Mouse (Mus musculus) myocyte (in vitro differentiated cells): Measurements from ENCODE around the gene Tmem203. TPM values are rescaled to one million over a fixed set of nuclear protein-coding genes. Genes with fewer than 3 reads are reported as not detected.
A peak's percentile ranks its signal among the peaks of the same experiment; 100 is the strongest.

Source experiments
- H3K27me3 ChIP-seq: one replicate; pipeline ENCODE4 v1.6.1; 2011; ENCODE audit not compliant: control insufficient read depth, insufficient read depth, insufficient read length
- H3K36me3 ChIP-seq: one replicate; pipeline ENCODE4 v1.6.1; 2011; ENCODE audit not compliant: control insufficient read depth, insufficient read depth
- H3K4me2 ChIP-seq: one replicate; pipeline ENCODE4 v1.6.1; 2011; ENCODE audit warnings: low read depth, control low read depth
- H3K4me3 ChIP-seq: one replicate; pipeline ENCODE4 v1.5.1; 2011; ENCODE audit warnings: mild to moderate bottlenecking, control low read depth, moderate library complexity
- H3K79me2 ChIP-seq: one replicate; pipeline ENCODE4 v1.6.1; 2011; ENCODE audit not compliant: control insufficient read depth, insufficient read depth
- H3ac ChIP-seq: one replicate; pipeline ENCODE4 v1.6.1; 2011; ENCODE audit not compliant: control insufficient read depth, insufficient read length
- CEBPB ChIP-seq: IDR thresholded peaks from 2 replicates; pipeline ENCODE4 v1.6.1; 2011; ENCODE audit warnings: mild to moderate bottlenecking, moderate library complexity; ENCODE audit not compliant: poor library complexity, insufficient read depth, severe bottlenecking
- E2F4 ChIP-seq: IDR thresholded peaks from one replicate; pipeline ENCODE4 v1.6.1; 2011; ENCODE audit warnings: mild to moderate bottlenecking, control low read depth, moderate library complexity; ENCODE audit not compliant: insufficient read depth
- MAX ChIP-seq: IDR thresholded peaks from one replicate; pipeline ENCODE4 v1.6.1; 2011; ENCODE audit warnings: low read depth, mild to moderate bottlenecking, control low read depth
- MYOD1 ChIP-seq, 3 experiments: IDR thresholded peaks; one replicate each; pipeline ENCODE4 v1.6.1; 2011; ENCODE audit warnings: control low read depth in 2 of 3, low read depth in 2 of 3, mild to moderate bottlenecking in 2 of 3, moderate library complexity in 1 of 3; ENCODE audit not compliant: insufficient read length in 2 of 3, control insufficient read depth in 1 of 3
- MYOG ChIP-seq, 3 experiments: IDR thresholded peaks; one replicate each; pipeline ENCODE4 v1.6.1; 2011; ENCODE audit warnings: control low read depth in 2 of 3, low read depth in 2 of 3, mild to moderate bottlenecking in 2 of 3; ENCODE audit not compliant: insufficient read length in 2 of 3, control insufficient read depth in 1 of 3, insufficient read depth in 1 of 3
- POLR2A ChIP-seq: IDR thresholded peaks from one replicate; pipeline ENCODE4 v1.6.1; 2011; ENCODE audit warnings: low read depth, mild to moderate bottlenecking, control low read depth, moderate library complexity; ENCODE audit not compliant: insufficient read length
- POLR2AphosphoS2 ChIP-seq: IDR thresholded peaks from one replicate; pipeline ENCODE4 v1.6.1; 2011; ENCODE audit warnings: low read depth, control low read depth; ENCODE audit not compliant: insufficient read length
- REST ChIP-seq: IDR thresholded peaks from one replicate; pipeline ENCODE4 v1.6.1; 2011; ENCODE audit warnings: mild to moderate bottlenecking, control low read depth, moderate library complexity; ENCODE audit not compliant: insufficient read depth, insufficient read length
- SRF ChIP-seq: IDR thresholded peaks from one replicate; pipeline ENCODE4 v1.6.1; 2011; ENCODE audit warnings: low read depth; ENCODE audit not compliant: control insufficient read depth, insufficient read length
- TCF12 ChIP-seq: IDR thresholded peaks from one replicate; pipeline ENCODE4 v1.6.1; 2011; ENCODE audit warnings: mild to moderate bottlenecking, control low read depth; ENCODE audit not compliant: poor library complexity, insufficient read depth, severe bottlenecking
- TCF3 ChIP-seq: IDR thresholded peaks from one replicate; pipeline ENCODE4 v1.6.1; 2011; ENCODE audit warnings: low read depth, control low read depth; ENCODE audit not compliant: insufficient read length
- USF1 ChIP-seq: IDR thresholded peaks from one replicate; pipeline ENCODE4 v1.6.1; 2011; ENCODE audit warnings: low read depth, mild to moderate bottlenecking, control low read depth, moderate library complexity
- polyA plus RNA-seq: library from polyadenylated mRNA; unstranded; fragments of >200 nt; fragmentation: generic; extraction: Trizol; gene quantifications from one replicate; pipeline ENCODE4 v1.2.1, GENCODE M21; 2012; ENCODE audit warnings: missing spikeins

Gene Tmem203
- polyA plus RNA-seq, 1 experiment = 47.2 TPM

- Histone ChIP-seq H3K27me3 (peaks cover 26% of the 10 kb centered on the region), H3K4me2 (peak overlapping the region; percentile 45), H3K36me3 (peaks cover 9% of the 10 kb centered on the region), H3K4me3 (no peak overlapping the region), H3ac (no peak overlapping the region), H3K79me2 (peaks cover 11% of the 10 kb centered on the region)
- TF ChIP-seq MAX (no peak), E2F4 (no peak), POLR2A (no peak), USF1 (no peak), MYOD1 (IDR thresholded peaks at IDR 0.05; ENCODE audit: control insufficient read depth in 1 of 3, insufficient read length in 2 of 3, low read depth in 2 of 3) (no peak), TCF12 (no peak), SRF (no peak), TCF3 (no peak), POLR2AphosphoS2 (no peak), CEBPB (no peak), MYOG (IDR thresholded peaks at IDR 0.05; ENCODE audit: control insufficient read depth in 1 of 3, insufficient read depth in 1 of 3, insufficient read length in 2 of 3, low read depth in 2 of 3) (no peak), REST (no peak)
These were observed 27.8 kb upstream of the Tmem203 start for GRCm38 (mm10) chr2:25227406-25227805.

- peaks cover 37% of the 10 kb centered on the region for H3K27me3 ChIP-seq
- peaks cover 6% of the 10 kb centered on the region for H3K79me2 ChIP-seq
- H3K36me3 ChIP-seq = peaks cover 3% of the 10 kb centered on the region
- peak; percentile 84 for TF ChIP-seq CEBPB
- TF ChIP-seq POLR2AphosphoS2 = no peak
- no peak for TF ChIP-seq USF1
- TF ChIP-seq TCF3 = no peak
- H3K4me2 ChIP-seq = peak overlapping the region; percentile 75
- H3K4me3 ChIP-seq = peak overlapping the region; percentile 6
- no peak overlapping the region for H3ac ChIP-seq
These were observed 26.8 kb upstream of the Tmem203 start for GRCm38 (mm10) chr2:25228431-25228889.

GRCm38 (mm10) chr2:25228995-25229530, 26.2 kb upstream of the Tmem203 start:
- Histone ChIP-seq H3K4me3 (peak overlapping the region; percentile 6), H3K4me2 (peak overlapping the region; percentile 75), H3ac (no peak overlapping the region), H3K36me3 (no peaks in the 10 kb centered on the region), H3K27me3 (peaks cover 43% of the 10 kb centered on the region), H3K79me2 (no peaks in the 10 kb centered on the region)
- TF ChIP-seq MYOG (IDR thresholded peaks at IDR 0.05; ENCODE audit: control insufficient read depth in 1 of 3, insufficient read depth in 1 of 3, insufficient read length in 2 of 3, low read depth in 2 of 3) (no peak), TCF12 (no peak), MAX (no peak), TCF3 (no peak), POLR2AphosphoS2 (no peak), E2F4 (no peak), MYOD1 (IDR thresholded peaks at IDR 0.05; ENCODE audit: control insufficient read depth in 1 of 3, insufficient read length in 2 of 3, low read depth in 2 of 3) (no peak)

- Histone ChIP-seq H3K36me3 (no peaks in the 10 kb centered on the region), H3K79me2 (no peaks in the 10 kb centered on the region), H3K27me3 (peaks cover 48% of the 10 kb centered on the region), H3K4me3 (no peak overlapping the region), H3K4me2 (no peak overlapping the region), H3ac (no peak overlapping the region)
- TF ChIP-seq MYOD1 (IDR thresholded peaks at IDR 0.05; ENCODE audit: control insufficient read depth in 1 of 3, insufficient read length in 2 of 3, low read depth in 2 of 3) (no peak), CEBPB (no peak), MYOG (IDR thresholded peaks at IDR 0.05; ENCODE audit: control insufficient read depth in 1 of 3, insufficient read depth in 1 of 3, insufficient read length in 2 of 3, low read depth in 2 of 3) (no peak), USF1 (no peak), POLR2A (no peak), REST (no peak), TCF12 (no peak), SRF (no peak), MAX (no peak), POLR2AphosphoS2 (no peak), TCF3 (no peak), E2F4 (no peak)
These were observed 25.7 kb upstream of the Tmem203 start for GRCm38 (mm10) chr2:25229582-25229981.

- H3ac ChIP-seq = no peak overlapping the region
- H3K4me3 ChIP-seq = no peak overlapping the region
- no peaks in the 10 kb centered on the region for H3K79me2 ChIP-seq
- no peak overlapping the region for H3K4me2 ChIP-seq
- no peak for TF ChIP-seq POLR2A
- TF ChIP-seq MAX = no peak
- no peak for TF ChIP-seq MYOG (IDR thresholded peaks at IDR 0.05; ENCODE audit: control insufficient read depth in 1 of 3, insufficient read depth in 1 of 3, insufficient read length in 2 of 3, low read depth in 2 of 3)
- peaks cover 57% of the 10 kb centered on the region for H3K27me3 ChIP-seq
- no peaks in the 10 kb centered on the region for H3K36me3 ChIP-seq
These were observed 24.7 kb upstream of the Tmem203 start for GRCm38 (mm10) chr2:25230581-25230980.

GRCm38 (mm10) chr2:25231038-25231437, 24.2 kb upstream of the Tmem203 start:
- Histone ChIP-seq H3K4me2 (no peak overlapping the region), H3ac (no peak overlapping the region), H3K36me3 (no peaks in the 10 kb centered on the region), H3K4me3 (no peak overlapping the region), H3K27me3 (peaks cover 61% of the 10 kb centered on the region), H3K79me2 (no peaks in the 10 kb centered on the region)
- TF ChIP-seq REST (no peak), SRF (no peak), POLR2A (no peak), E2F4 (no peak), USF1 (no peak), POLR2AphosphoS2 (no peak), CEBPB (no peak), MAX (no peak), TCF12 (no peak), MYOD1 (IDR thresholded peaks at IDR 0.05; ENCODE audit: control insufficient read depth in 1 of 3, insufficient read length in 2 of 3, low read depth in 2 of 3) (no peak), TCF3 (no peak), MYOG (IDR thresholded peaks at IDR 0.05; ENCODE audit: control insufficient read depth in 1 of 3, insufficient read depth in 1 of 3, insufficient read length in 2 of 3, low read depth in 2 of 3) (no peak)
